Mouse (Mus musculus): ENCODE results near the gene Kif1a. TPM values are rescaled to one million over a fixed set of nuclear protein-coding genes. Genes with fewer than 3 reads are reported as not detected.

Kif1a gene
- polyA plus RNA-seq, 1 experiment: 29.3 TPM

GRCm38 (mm10) chr1:93010731-93011130 is 91.0 kb downstream of the Kif1a start:
- TF ChIP-seq CTCF (IDR thresholded peaks at IDR 0.05; ENCODE audit: borderline replicate concordance, insufficient read depth, low read length): peak; percentile 43; the same call in 1 of the 2 replicates
- no peak for TF ChIP-seq POLR2A (IDR thresholded peaks at IDR 0.05; ENCODE audit: low read depth, low read length)
- Histone ChIP-seq H3K27ac (ENCODE audit: insufficient read depth, low read length) (no peak overlapping the region), H3K4me1 (ENCODE audit: control insufficient read depth, insufficient read depth, low read length) (no peaks in the 10 kb centered on the region), H3K4me3 (ENCODE audit: insufficient read depth, low read length) (no peak overlapping the region)

GRCm38 (mm10) chr1:93009196-93009595 is 92.6 kb downstream of the Kif1a start:
- Histone ChIP-seq H3K4me1 (ENCODE audit: control insufficient read depth, insufficient read depth, low read length) (no peaks in the 10 kb centered on the region), H3K4me3 (ENCODE audit: insufficient read depth, low read length) (no peak overlapping the region), H3K27ac (ENCODE audit: insufficient read depth, low read length) (no peak overlapping the region)
- TF ChIP-seq CTCF (IDR thresholded peaks at IDR 0.05; ENCODE audit: borderline replicate concordance, insufficient read depth, low read length): no peak
- TF ChIP-seq POLR2A (IDR thresholded peaks at IDR 0.05; ENCODE audit: low read depth, low read length): no peak

GRCm38 (mm10) chr1:93006061-93006460 is 95.7 kb downstream of the Kif1a start, which contains the start of gene Aqp12:
Gene Aqp12 (plus strand): TSS chr1:93006334.
- TF ChIP-seq POLR2A (IDR thresholded peaks at IDR 0.05; ENCODE audit: low read depth, low read length): no peak
- no peak for TF ChIP-seq CTCF (IDR thresholded peaks at IDR 0.05; ENCODE audit: borderline replicate concordance, insufficient read depth, low read length)
- Histone ChIP-seq H3K27ac (ENCODE audit: insufficient read depth, low read length) (no peak within 1 kb of the TSS), H3K4me1 (ENCODE audit: control insufficient read depth, insufficient read depth, low read length) (no peaks in the 10 kb centered on the region), H3K4me3 (ENCODE audit: insufficient read depth, low read length) (no peak within 1 kb of the TSS)

GRCm38 (mm10) chr1:92992880-92993279 is 108.9 kb downstream of the Kif1a start:
- Histone ChIP-seq H3K4me1 (ENCODE audit: control insufficient read depth, insufficient read depth, low read length) (no peaks in the 10 kb centered on the region), H3K27ac (ENCODE audit: insufficient read depth, low read length) (no peak overlapping the region), H3K4me3 (ENCODE audit: insufficient read depth, low read length) (no peak overlapping the region)
- TF ChIP-seq POLR2A (IDR thresholded peaks at IDR 0.05; ENCODE audit: low read depth, low read length) (no peak), CTCF (IDR thresholded peaks at IDR 0.05; ENCODE audit: borderline replicate concordance, insufficient read depth, low read length) (no peak)

GRCm38 (mm10) chr1:92992214-92992855 is 109.4 kb downstream of the Kif1a start:
- TF ChIP-seq CTCF (IDR thresholded peaks at IDR 0.05; ENCODE audit: borderline replicate concordance, insufficient read depth, low read length) (no peak), POLR2A (IDR thresholded peaks at IDR 0.05; ENCODE audit: low read depth, low read length) (no peak)
- Histone ChIP-seq H3K4me3 (ENCODE audit: insufficient read depth, low read length) (no peak overlapping the region), H3K4me1 (ENCODE audit: control insufficient read depth, insufficient read depth, low read length) (no peaks in the 10 kb centered on the region), H3K27ac (ENCODE audit: insufficient read depth, low read length) (no peak overlapping the region)

- no peaks in the 10 kb centered on the region for H3K4me1 ChIP-seq (ENCODE audit: control insufficient read depth, insufficient read depth, low read length)
- no peak overlapping the region for H3K27ac ChIP-seq (ENCODE audit: insufficient read depth, low read length)
- H3K4me3 ChIP-seq (ENCODE audit: insufficient read depth, low read length): no peak overlapping the region
- TF ChIP-seq CTCF (IDR thresholded peaks at IDR 0.05; ENCODE audit: borderline replicate concordance, insufficient read depth, low read length) (no peak), POLR2A (IDR thresholded peaks at IDR 0.05; ENCODE audit: low read depth, low read length) (no peak)
These were observed 111.9 kb downstream of the Kif1a start for GRCm38 (mm10) chr1:92989891-92990290.

- H3K4me3 ChIP-seq (ENCODE audit: insufficient read depth, low read length): no peak overlapping the region
- TF ChIP-seq POLR2A (IDR thresholded peaks at IDR 0.05; ENCODE audit: low read depth, low read length) (no peak), CTCF (IDR thresholded peaks at IDR 0.05; ENCODE audit: borderline replicate concordance, insufficient read depth, low read length) (no peak)
- H3K4me1 ChIP-seq (ENCODE audit: control insufficient read depth, insufficient read depth, low read length): no peaks in the 10 kb centered on the region
- H3K27ac ChIP-seq (ENCODE audit: insufficient read depth, low read length): no peak overlapping the region
These were observed 112.9 kb downstream of the Kif1a start for GRCm38 (mm10) chr1:92988894-92989293.

- no peak for TF ChIP-seq CTCF (IDR thresholded peaks at IDR 0.05; ENCODE audit: borderline replicate concordance, insufficient read depth, low read length)
- no peak for TF ChIP-seq POLR2A (IDR thresholded peaks at IDR 0.05; ENCODE audit: low read depth, low read length)
- Histone ChIP-seq H3K4me3 (ENCODE audit: insufficient read depth, low read length) (no peak overlapping the region), H3K4me1 (ENCODE audit: control insufficient read depth, insufficient read depth, low read length) (no peaks in the 10 kb centered on the region), H3K27ac (ENCODE audit: insufficient read depth, low read length) (no peak overlapping the region)
These were observed 116.8 kb downstream of the Kif1a start for GRCm38 (mm10) chr1:92984999-92985398.

- no peaks in the 10 kb centered on the region for H3K4me1 ChIP-seq (ENCODE audit: control insufficient read depth, insufficient read depth, low read length)
- TF ChIP-seq POLR2A (IDR thresholded peaks at IDR 0.05; ENCODE audit: low read depth, low read length) (no peak), CTCF (IDR thresholded peaks at IDR 0.05; ENCODE audit: borderline replicate concordance, insufficient read depth, low read length) (no peak)
- no peak overlapping the region for H3K4me3 ChIP-seq (ENCODE audit: insufficient read depth, low read length)
- H3K27ac ChIP-seq (ENCODE audit: insufficient read depth, low read length): no peak overlapping the region
These were observed 118.7 kb downstream of the Kif1a start for GRCm38 (mm10) chr1:92982931-92983605.

Measured in embryonic fibroblast, embryonic 13.5 days (primary cell).